Mouse (Mus musculus): Measurements from ENCODE around the gene Gm21876. TPM values are rescaled to one million over a fixed set of nuclear protein-coding genes. Genes with fewer than 3 reads are reported as not detected.

The Gm21876 gene
- total RNA-seq (2017) = not detected in 2 replicates

GRCm38 (mm10) chrX:21175553-21175952 lies at the start of gene Gm21876:
Gm21876 (minus strand) TSS chrX:21175653.
- ATAC-seq (ENCODE audit: extremely low read depth, insufficient number of reproducible peaks, low FRiP score, poor library complexity, severe bottlenecking) = no peak

GRCm38 (mm10) chrX:21220422-21220821 lies 45.0 kb upstream of the Gm21876 start:
- ATAC-seq (ENCODE audit: extremely low read depth, insufficient number of reproducible peaks, low FRiP score, poor library complexity, severe bottlenecking) = no peak

- peak; percentile 67; the same call in 1 of the 2 replicates for ATAC-seq (ENCODE audit: extremely low read depth, insufficient number of reproducible peaks, low FRiP score, poor library complexity, severe bottlenecking)
Observed at GRCm38 (mm10) chrX:21146675-21147074, 28.8 kb downstream of the Gm21876 start.

Other genes with a start within 250 kb of the Gm21876 start
- gene Cfp, start 244.1 kb downstream of the Gm21876 start, total RNA-seq (2017) = 64.4 and 66.2 TPM in 2 replicates
- 6.1 and 8.1 TPM in 2 replicates for gene Elk1, start 225.0 kb downstream of the Gm21876 start, total RNA-seq (2017)
- gene Uxt, start 213.6 kb downstream of the Gm21876 start, total RNA-seq (2017) = 22.8 and 24.4 TPM in 2 replicates
- 31.9 and 36.0 TPM in 2 replicates for gene Zfp182, start 113.3 kb downstream of the Gm21876 start, total RNA-seq (2017)
- gene Spaca5, start 107.2 kb downstream of the Gm21876 start, total RNA-seq (2017) = not detected in 2 replicates
- 1.1 and 2.0 TPM in 2 replicates for gene Zfp300, start 86.1 kb downstream of the Gm21876 start, total RNA-seq (2017)
- not detected in 2 replicates for gene Ssxa1, start 59.8 kb downstream of the Gm21876 start, total RNA-seq (2017)